Comparison of ENCODE assay signal across 24 mouse cellular contexts in the genomic region with DNA sequence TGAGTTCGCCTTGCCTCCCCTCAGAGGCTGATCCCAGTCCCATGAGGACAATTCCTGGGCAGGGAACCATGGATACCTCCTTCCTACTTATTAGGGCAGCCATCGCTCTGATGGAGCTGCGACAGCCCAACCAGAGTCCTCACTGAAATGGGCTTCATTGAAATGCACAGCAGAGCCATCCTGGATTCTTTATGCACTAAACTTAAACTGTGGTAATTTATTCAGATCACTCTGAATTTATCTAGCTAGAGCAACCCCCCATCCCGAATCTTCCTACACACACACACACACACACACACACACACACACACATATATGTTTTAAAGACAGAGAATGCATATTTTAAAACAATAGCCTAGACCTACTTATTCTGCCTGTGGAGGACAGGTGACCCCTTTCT.
A peak's percentile ranks its signal among the peaks of the same experiment; 100 is the strongest.
DNase-seq lines count a peak whose midpoint lies in the region; ATAC-seq and TF ChIP-seq lines count a peak whose summit lies in the region.
"Had no signal": no experiment of that assay in that cellular context is flagged by ENCODE, and none has a peak within 500 bp of the region (broad histone marks: within the 10 kb centered on the region; RNA-seq: fewer than 3 reads in every experiment).

No protein-coding gene starts in this region.

- no peak for DNase-seq in frontal cortex, postnatal 14 days (ENCODE audit: low spot score in 2 of 2)
- no peak for DNase-seq in left cerebral cortex, adult 2 months (ENCODE audit: extremely low spot score in 1 of 2, low spot score in 2 of 2)
- no peak for DNase-seq in left cerebral cortex, adult 11 months (ENCODE audit: low spot score)
- peak; percentile 40 for DNase-seq in brain, adult 2 months (ENCODE audit: low read depth, low spot score)
- DNase-seq in telencephalon, adult 2 months (ENCODE audit: low read depth, low spot score): peak; percentile 52
- no peak for DNase-seq in urinary bladder, postnatal 10 days (ENCODE audit: low spot score)
- DNase-seq: adrenal gland, adult 8-10 months; adrenal gland, postnatal 14 days; adrenal gland, postnatal 36 days; B cell, adult 2 months; cerebellum, adult 11 months; cerebellum, adult 18-20 months; cerebellum, adult 8-10 months; cerebellum, adult 9-11 months; cerebellum, postnatal 14 days; cerebellum, postnatal 36 days had no signal

- H3K27ac ChIP-seq in left cerebral cortex, adult 2 months: peak overlapping the region; percentile 87
- H3K27ac ChIP-seq: embryonic facial prominence, embryonic 10.5 days; embryonic facial prominence, embryonic 12.5 days; forebrain, embryonic 13.5 days; forebrain, embryonic 15.5 days had no signal

- peak; percentile 64 for ATAC-seq in frontal cortex, adult (ENCODE audit: low TSS enrichment)
- ATAC-seq: activated CD4-positive, CD25-positive, alpha-beta regulatory T cell, adult 4 months; CD4-positive, CD25-positive, alpha-beta regulatory T cell, adult 4 months; forebrain, embryonic 13.5 days; forebrain, embryonic 15.5 days; Patski had no signal

- intact Hi-C loops in left cerebral cortex, adult 2 months (cut with DNase I): loop anchor here (1.0 to 10.0 kb wide), 4 partner anchors 116 to 1276 kb away; no protein-coding TSS in a partner anchor

- H3K4me3 ChIP-seq in left cerebral cortex, adult 2 months: no peak overlapping the region
- H3K4me3 ChIP-seq: embryonic facial prominence, embryonic 10.5 days; embryonic facial prominence, embryonic 12.5 days; forebrain, embryonic 13.5 days; forebrain, embryonic 15.5 days had no signal

- no peak for TF ChIP-seq CTCF in left cerebral cortex, adult 2 months (IDR thresholded peaks at IDR 0.05)

Comparison
In these comparisons a context has a peak if more than half of its experiments do, and no peak if none do; other contexts are left out.
1. DNase-seq: peak in brain, adult 2 months (single experiment) and telencephalon, adult 2 months (single experiment); none in frontal cortex, postnatal 14 days (0 of 2), left cerebral cortex, adult 2 months (0 of 2), left cerebral cortex, adult 11 months (single experiment) and urinary bladder, postnatal 10 days (single experiment).